Mouse (Mus musculus): ENCODE results near the gene Tnfrsf4.

DNA sequence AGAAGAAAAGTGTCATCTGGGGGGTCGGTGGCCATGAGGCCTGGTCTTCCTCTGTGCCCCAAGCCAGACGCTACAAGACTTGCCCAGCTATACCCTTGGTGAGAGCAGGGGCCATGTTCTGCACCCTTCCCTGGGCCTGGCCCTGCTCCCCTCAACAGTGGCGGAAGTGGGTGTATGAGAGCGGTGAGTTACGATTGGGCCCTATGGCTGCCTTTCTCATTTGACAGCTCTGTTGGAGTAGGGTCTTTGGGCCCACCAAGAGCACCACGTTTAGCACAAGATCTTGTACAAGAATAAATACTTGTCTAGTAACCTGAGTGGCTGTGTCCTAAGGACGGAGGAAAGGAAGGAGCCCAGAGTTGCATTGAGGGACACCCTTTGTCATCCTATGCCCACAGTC lies 14.9 kb downstream of the Tnfrsf4 start:
- no peak for TF ChIP-seq CTCF (IDR thresholded peaks at IDR 0.05)
- no peak for TF ChIP-seq EP300 (IDR thresholded peaks at IDR 0.05)
